Comparison of ENCODE assay signal across 8 mouse cellular contexts in the genomic region with DNA sequence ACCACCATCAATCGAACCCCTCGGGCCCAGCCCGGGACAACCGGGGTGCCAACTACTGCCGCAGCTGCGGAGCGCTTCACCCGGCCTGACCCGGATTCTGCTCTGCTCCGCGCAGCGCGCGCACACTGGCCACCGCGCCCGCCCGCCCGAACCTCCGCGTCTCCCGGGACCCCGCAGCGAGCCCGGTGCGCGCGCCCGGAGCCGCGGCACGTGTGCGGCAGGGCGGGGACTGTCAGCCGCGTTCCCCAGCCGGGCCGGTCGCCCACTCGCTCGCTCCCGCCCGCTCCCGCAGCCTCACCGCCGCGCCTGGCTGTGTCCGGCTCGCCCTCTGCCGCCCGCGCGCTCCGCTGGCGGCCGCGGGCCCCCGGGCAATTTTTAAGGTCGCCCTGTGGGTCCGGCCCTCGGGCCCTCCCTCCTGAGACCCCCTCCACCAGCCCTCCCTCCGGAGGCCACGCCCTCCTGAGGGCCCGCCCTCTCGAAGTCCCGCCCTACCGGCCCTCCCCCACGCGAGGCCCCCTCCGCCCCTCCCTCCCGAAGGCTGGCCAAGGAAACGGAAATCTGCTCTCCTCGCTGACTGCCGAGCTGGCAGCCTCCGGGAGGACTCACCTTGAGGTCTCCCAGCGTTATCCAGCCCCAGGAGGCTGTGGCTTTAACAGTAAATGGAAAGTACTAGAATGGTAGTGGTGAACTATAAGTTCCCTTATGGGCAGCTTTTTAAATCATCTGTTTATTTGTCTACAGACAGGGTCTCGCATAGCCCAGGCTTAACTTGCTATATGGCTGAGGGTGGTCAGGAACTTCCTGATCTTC. TPM values are rescaled to one million over a fixed set of nuclear protein-coding genes. Genes with fewer than 3 reads are reported as not detected.
DNase-seq lines count a peak whose midpoint lies in the region; ATAC-seq and TF ChIP-seq lines count a peak whose summit lies in the region.

A gene (minus strand): TSS at position 456 of the 810 bp plus-strand sequence.

- peaks cover 14% of the 10 kb centered on the region for H3K4me1 ChIP-seq in heart, embryonic 13.5 days
- H3K4me1 ChIP-seq in liver, embryonic 14.5 days (replicated peaks; ENCODE audit: control insufficient read depth in 2 of 2, insufficient read depth in 2 of 2, low read length in 1 of 2), result peaks cover 0 to 19% of the 10 kb centered on the region in 2 experiments; a peak in 2 of 4 replicates
- no peaks in the 10 kb centered on the region for H3K4me1 ChIP-seq in neural tube, embryonic 11.5 days (ENCODE audit: control insufficient read depth, insufficient read depth, low read length)
- no peaks in the 10 kb centered on the region for H3K4me1 ChIP-seq in stomach, postnatal 0 days (replicated peaks; ENCODE audit: control insufficient read depth, insufficient read depth)

- TF ChIP-seq CTCF in liver, embryonic 14.5 days (IDR thresholded peaks at IDR 0.05; ENCODE audit: low read depth), result no peak
- TF ChIP-seq CTCF in stomach, postnatal 0 days (IDR thresholded peaks at IDR 0.05; ENCODE audit: low read depth), result no peak

- peak; percentile 60 for ATAC-seq in erythroid progenitor cell, adult 5-6 weeks (replicated peaks; ENCODE audit: low FRiP score, poor library complexity, severe bottlenecking)
- peak; percentile 89 for ATAC-seq in heart, embryonic 13.5 days (ENCODE audit: extremely low read depth, insufficient number of reproducible peaks, low FRiP score, low TSS enrichment)
- peak; percentile 90 for ATAC-seq in liver, embryonic 14.5 days (ENCODE audit: insufficient read depth)
- ATAC-seq in neural tube, embryonic 11.5 days (ENCODE audit: insufficient read depth, low FRiP score, low TSS enrichment), result peak; percentile 93
- ATAC-seq in stomach, postnatal 0 days (ENCODE audit: low FRiP score, low TSS enrichment), result peak; percentile 94

- H3K4me2 ChIP-seq in heart, embryonic 13.5 days, result peak within 1 kb of the TSS; percentile 87
- peak within 1 kb of the TSS; percentile 73 for H3K4me2 ChIP-seq in liver, embryonic 14.5 days (ENCODE audit: low read depth)
- peak within 1 kb of the TSS; percentile 83 for H3K4me2 ChIP-seq in neural tube, embryonic 11.5 days (ENCODE audit: low read depth)
- H3K4me2 ChIP-seq in stomach, postnatal 0 days (replicated peaks; ENCODE audit: low read depth), result peak within 1 kb of the TSS; percentile 80

- peak within 1 kb of the TSS; percentile 76 for H3K4me3 ChIP-seq in heart, embryonic 13.5 days
- H3K4me3 ChIP-seq in liver, embryonic 14.5 days (ENCODE audit: insufficient read depth in 1 of 2, low read depth in 2 of 2, low read length in 2 of 2), result peak within 1 kb of the TSS; percentile 73 to 87
- H3K4me3 ChIP-seq in neural tube, embryonic 11.5 days (ENCODE audit: low read depth, low read length), result peak within 1 kb of the TSS; percentile 73
- H3K4me3 ChIP-seq in stomach, postnatal 0 days (ENCODE audit: low read depth, low read length), result peak within 1 kb of the TSS; percentile 86

- H3K27me3 ChIP-seq in heart, embryonic 13.5 days (replicated peaks), result no peaks in the 10 kb centered on the region
- no peaks in the 10 kb centered on the region for H3K27me3 ChIP-seq in liver, embryonic 14.5 days (ENCODE audit: control insufficient read depth, insufficient read depth, low read length)
- H3K27me3 ChIP-seq in neural tube, embryonic 11.5 days (ENCODE audit: control insufficient read depth, insufficient read depth, low read length), result no peaks in the 10 kb centered on the region
- H3K27me3 ChIP-seq in stomach, postnatal 0 days (ENCODE audit: control insufficient read depth, insufficient read depth, low read length), result no peaks in the 10 kb centered on the region

- under 1% methylated on average over 45 of the region's 77 CpGs for WGBS in heart, embryonic 13.5 days
- under 1% methylated on average over 50 of the region's 77 CpGs for WGBS in liver, embryonic 14.5 days (ENCODE audit: insufficient replicate concordance)
- WGBS in neural tube, embryonic 11.5 days, result under 1% methylated on average over 48 of the region's 77 CpGs
- WGBS in stomach, postnatal 0 days, result under 1% methylated on average over 64 of the region's 77 CpGs

- DNase-seq in CD4-positive, CD25-positive, alpha-beta regulatory T cell, adult 2 months (ENCODE audit: low read depth, low spot score), result peak; percentile 93
- DNase-seq in brain, embryonic 18.5 days (ENCODE audit: low read depth, low spot score), result peak; percentile 78
- DNase-seq in kidney, postnatal 10 days, result peak; percentile 96
- DNase-seq in liver, embryonic 14.5 days (ENCODE audit: low read depth in 3 of 3, low spot score in 3 of 3), result peak; percentile 58 to 68 (median 62)
- DNase-seq in neural tube, embryonic 11.5 days (ENCODE audit: low spot score), result peak; percentile 93
- peak; percentile 95 for DNase-seq in stomach, postnatal 0 days (ENCODE audit: low spot score)

- no peak for TF ChIP-seq EP300 in liver, embryonic 14.5 days (IDR thresholded peaks at IDR 0.05; ENCODE audit: low read depth)
- TF ChIP-seq EP300 in stomach, postnatal 0 days (optimal IDR thresholded peaks at IDR 0.05), result no peak

- H3K27ac ChIP-seq in heart, embryonic 13.5 days (replicated peaks), result peak within 1 kb of the TSS; percentile 76
- H3K27ac ChIP-seq in liver, embryonic 14.5 days, result no peak within 1 kb of the TSS
- H3K27ac ChIP-seq in neural tube, embryonic 11.5 days (ENCODE audit: low read depth, low read length), result peak within 1 kb of the TSS; percentile 45; the same call in 1 of the 2 replicates
- H3K27ac ChIP-seq in stomach, postnatal 0 days (replicated peaks), result peak within 1 kb of the TSS; percentile 88

- no peaks in the 10 kb centered on the region for H3K9me3 ChIP-seq in heart, embryonic 13.5 days
- H3K9me3 ChIP-seq in liver, embryonic 14.5 days (ENCODE audit: control insufficient read depth, low read length), result no peaks in the 10 kb centered on the region
- no peaks in the 10 kb centered on the region for H3K9me3 ChIP-seq in neural tube, embryonic 11.5 days (ENCODE audit: control insufficient read depth, low read length)
- H3K9me3 ChIP-seq in stomach, postnatal 0 days (ENCODE audit: control insufficient read depth, low read length), result no peaks in the 10 kb centered on the region

- peaks cover 14% of the 10 kb centered on the region for H3K36me3 ChIP-seq in heart, embryonic 13.5 days
- no peaks in the 10 kb centered on the region for H3K36me3 ChIP-seq in liver, embryonic 14.5 days (replicated peaks; ENCODE audit: control insufficient read depth, insufficient read depth, low read depth)
- H3K36me3 ChIP-seq in neural tube, embryonic 11.5 days (ENCODE audit: control insufficient read depth, insufficient read depth, low read length), result no peaks in the 10 kb centered on the region
- H3K36me3 ChIP-seq in stomach, postnatal 0 days (ENCODE audit: control insufficient read depth, insufficient read depth, low read length), result no peaks in the 10 kb centered on the region

- peak within 1 kb of the TSS; percentile 90 for H3K9ac ChIP-seq in heart, embryonic 13.5 days
- H3K9ac ChIP-seq in liver, embryonic 14.5 days (replicated peaks), result peak within 1 kb of the TSS; percentile 58
- H3K9ac ChIP-seq in neural tube, embryonic 11.5 days (ENCODE audit: low read length), result peak within 1 kb of the TSS; percentile 75
- peak within 1 kb of the TSS; percentile 78 for H3K9ac ChIP-seq in stomach, postnatal 0 days (ENCODE audit: low read length)

RNA-seq across cellular contexts. Expression of the gene that starts here (rescaled TPM):
- 1.1 and 2.1 TPM in 2 replicates for total RNA-seq in erythroid progenitor cell, adult 5-6 weeks (2015; ENCODE audit: low replicate concordance)
- total RNA-seq in erythroid progenitor cell, adult 5-6 weeks (2017; ENCODE audit: low replicate concordance), result 0.38 and 1.9 TPM in 2 replicates
- polyA plus RNA-seq in heart, embryonic 13.5 days (2015; fragmentation: Nextera tagmentation; extraction: Ambion mirVana), result 11.7 and 11.9 TPM in 2 replicates
- 6.5 and 8.7 TPM in 2 replicates for polyA plus RNA-seq in liver, embryonic 14.5 days (2012; rRNA removed)
- polyA plus RNA-seq in liver, embryonic 14.5 days (2014; fragmentation: Nextera tagmentation; extraction: Ambion mirVana), result 17.2 and 19.3 TPM in 2 replicates
- 15.4 and 16.8 TPM in 2 replicates for polyA plus RNA-seq in neural tube, embryonic 11.5 days (2014; fragmentation: Nextera tagmentation; extraction: Ambion mirVana)
- 13.0 and 13.1 TPM in 2 replicates for polyA plus RNA-seq in stomach, postnatal 0 days (2015; fragmentation: Nextera tagmentation; extraction: Ambion mirVana)
